Mouse (Mus musculus) liver, postnatal 0 days (tissue): ENCODE results near the gene Dhh. TPM values are rescaled to one million over a fixed set of nuclear protein-coding genes. Genes with fewer than 3 reads are reported as not detected.

ENCODE experiments used
- ATAC-seq: fragments of 200-750 bp; cut with Nextera tagmentation; 2 replicates; pipeline ENCODE4 v1.8.0; 2017; ENCODE audit warnings: mild to moderate bottlenecking, moderate library complexity
- DNase-seq: peaks from one replicate; pipeline ENCODE4 v3.0.0-alpha.2; 2016
- H3K27ac ChIP-seq: fragments of 300-500 bp; sonication (generic); 2 replicates; pipeline ENCODE4 v1.5.1; 2014; ENCODE audit warnings: antibody characterized with exemption, moderate library complexity, mild to moderate bottlenecking, low read depth
- H3K27me3 ChIP-seq: fragments of 300-500 bp; sonication (generic); 2 replicates; pipeline ENCODE4 v1.6.1; 2014; ENCODE audit warnings: low read length, control low read depth, mixed read lengths; ENCODE audit not compliant: insufficient read depth
- H3K36me3 ChIP-seq: fragments of 300-500 bp; sonication (generic); replicated peaks from 2 replicates; pipeline ENCODE4 v1.6.1; 2014; ENCODE audit warnings: mild to moderate bottlenecking, control low read depth, low read length, moderate library complexity, mixed read lengths; ENCODE audit not compliant: insufficient read depth
- H3K4me1 ChIP-seq: fragments of 300-500 bp; sonication (generic); 2 replicates; pipeline ENCODE4 v1.6.1; 2014; ENCODE audit warnings: antibody characterized with exemption, mild to moderate bottlenecking, control low read depth; ENCODE audit not compliant: insufficient read depth
- H3K4me2 ChIP-seq: fragments of 300-500 bp; sonication (generic); 2 replicates; pipeline ENCODE4 v1.6.1; 2014; ENCODE audit warnings: low read depth, mild to moderate bottlenecking, low read length, moderate library complexity, mixed read lengths
- H3K4me3 ChIP-seq: fragments of 300-500 bp; sonication (generic); 2 replicates; pipeline ENCODE4 v1.5.1; 2014; ENCODE audit warnings: low read depth, low read length
- H3K9ac ChIP-seq: fragments of 300-500 bp; sonication (generic); replicated peaks from 2 replicates; pipeline ENCODE4 v1.6.1; 2014; ENCODE audit warnings: mild to moderate bottlenecking, moderate library complexity
- H3K9me3 ChIP-seq: fragments of 300-500 bp; sonication (generic); 2 replicates; pipeline ENCODE4 v1.6.1; 2016; ENCODE audit warnings: mild to moderate bottlenecking, control low read depth, low read length, mixed read lengths
- CTCF ChIP-seq: sonication (generic); IDR thresholded peaks from 2 replicates; pipeline ENCODE4 v1.5.1; 2016; ENCODE audit warnings: antibody characterized with exemption, low read depth
- EP300 ChIP-seq: IDR thresholded peaks from 2 replicates; pipeline ENCODE4 v1.6.1; 2016; ENCODE audit warnings: antibody characterized with exemption, low read depth, mild to moderate bottlenecking
- WGBS: fragments of 180-500 bp; shearing (Covaris S2); extraction: QIAGEN DNeasy Blood & Tissue Kit; methylation state at CpG from one replicate; pipeline ENCODE4 v1.1.7; 2014; ENCODE audit not compliant: insufficient replicate concordance; 5-methylcytosine and 5-hydroxymethylcytosine counted together
- polyA plus RNA-seq: library from polyadenylated mRNA; unstranded; fragments of >200 nt; fragmentation: Nextera tagmentation; extraction: Ambion mirVana; gene quantifications from 2 replicates; pipeline ENCODE4 v1.2.1, GENCODE M21; 2015

Dhh gene
- polyA plus RNA-seq, 1 experiment from 2014 or later = not detected

DNA sequence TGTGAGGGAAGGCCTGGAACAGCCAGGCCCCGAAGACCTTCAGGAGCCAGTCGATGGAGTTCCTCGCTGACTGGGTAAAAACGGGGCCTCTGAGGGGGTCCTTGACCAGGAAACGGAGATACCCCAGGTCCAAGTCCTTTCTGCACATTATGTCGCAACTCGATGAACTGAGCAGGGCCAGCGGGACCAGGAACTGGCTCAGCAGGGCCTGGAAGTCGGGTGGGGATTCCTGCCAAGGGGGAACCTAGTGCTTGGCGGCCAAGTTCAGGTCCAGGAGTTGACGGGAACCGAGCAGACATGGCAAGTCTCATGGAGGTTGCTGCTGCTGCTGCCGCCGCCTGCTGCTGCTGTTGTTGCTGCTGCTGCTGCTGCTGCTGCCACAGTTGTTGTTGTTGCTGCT is 47.7 kb downstream of the Dhh start:
- Histone ChIP-seq H3K4me3 (no peak overlapping the region), H3K9me3 (no peaks in the 10 kb centered on the region), H3K9ac (no peak overlapping the region), H3K4me1 (no peaks in the 10 kb centered on the region), H3K36me3 (peaks cover 98% of the 10 kb centered on the region), H3K27me3 (no peaks in the 10 kb centered on the region), H3K4me2 (no peak overlapping the region), H3K27ac (no peak overlapping the region)
- ATAC-seq = no peak
- DNase-seq = no peak
- no peak for TF ChIP-seq CTCF
- TF ChIP-seq EP300 = no peak
- 84% methylated on average over 14 of the region's 14 CpGs for WGBS

DNA sequence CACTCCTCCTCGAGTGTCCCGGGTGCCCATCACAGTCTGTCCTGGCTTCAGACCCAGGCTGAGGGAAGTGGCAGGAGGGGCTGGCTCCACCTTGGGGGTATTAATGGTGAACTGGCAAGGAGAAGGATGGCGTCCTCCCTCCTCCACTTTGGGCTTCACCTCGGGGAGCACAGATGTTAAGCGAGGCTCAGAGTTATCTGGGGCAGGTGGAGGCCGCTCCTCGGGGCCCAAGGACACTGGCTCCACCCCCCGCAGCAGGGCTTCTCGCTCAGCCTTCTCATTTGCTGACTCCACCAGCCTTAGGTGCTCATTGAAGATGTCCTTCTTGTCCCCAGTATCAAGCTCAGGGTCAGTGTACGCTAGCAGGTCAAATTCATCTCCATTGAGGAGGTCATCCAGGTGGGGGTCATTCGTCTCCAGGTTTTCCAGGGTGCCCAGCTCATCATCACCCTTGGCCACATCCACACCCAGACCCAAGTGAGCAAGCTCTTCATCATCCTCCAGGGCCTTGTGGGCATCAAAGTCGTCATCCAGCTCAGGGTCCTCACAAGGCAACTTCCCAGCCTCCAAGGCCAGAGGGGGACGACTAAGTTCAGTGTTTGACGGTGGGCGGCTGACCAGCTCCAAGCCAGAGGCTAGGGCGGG is 48.3 kb downstream of the Dhh start:
- WGBS = 85% methylated on average over 16 of the region's 16 CpGs
- no peak for DNase-seq
- Histone ChIP-seq H3K9me3 (no peaks in the 10 kb centered on the region), H3K4me1 (no peaks in the 10 kb centered on the region), H3K4me3 (no peak overlapping the region), H3K27ac (no peak overlapping the region), H3K9ac (no peak overlapping the region), H3K36me3 (peaks cover 98% of the 10 kb centered on the region), H3K27me3 (no peaks in the 10 kb centered on the region), H3K4me2 (no peak overlapping the region)
- ATAC-seq = no peak
- no peak for TF ChIP-seq EP300
- no peak for TF ChIP-seq CTCF

DNA sequence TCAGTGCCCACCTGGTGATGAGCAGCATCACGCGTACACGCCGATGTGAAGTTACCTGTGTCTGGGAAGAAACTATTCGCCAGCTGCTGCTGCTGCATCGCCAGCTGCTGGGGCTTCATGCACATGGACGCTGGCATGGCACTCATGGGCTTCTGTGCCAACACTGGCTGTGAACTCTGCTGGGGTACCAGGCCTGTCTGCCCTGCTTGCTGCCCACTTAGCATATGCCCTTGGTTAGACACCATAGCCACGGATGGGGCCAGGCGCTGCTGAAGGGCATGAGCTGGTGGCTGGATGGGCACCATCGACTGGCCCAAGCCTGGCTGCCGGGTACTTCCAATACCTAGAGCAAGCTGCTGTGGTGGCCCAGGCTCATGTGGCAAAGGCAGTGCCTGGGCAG is 49.2 kb downstream of the Dhh start:
- H3K9me3 ChIP-seq = no peaks in the 10 kb centered on the region
- TF ChIP-seq EP300 = no peak
- no peak for DNase-seq
- H3K4me1 ChIP-seq = no peaks in the 10 kb centered on the region
- ATAC-seq = no peak
- H3K9ac ChIP-seq = no peak overlapping the region
- peaks cover 98% of the 10 kb centered on the region for H3K36me3 ChIP-seq
- no peak overlapping the region for H3K4me3 ChIP-seq
- no peak overlapping the region for H3K27ac ChIP-seq
- no peaks in the 10 kb centered on the region for H3K27me3 ChIP-seq
- no peak overlapping the region for H3K4me2 ChIP-seq
- 90% methylated on average over 10 of the region's 11 CpGs for WGBS

DNA sequence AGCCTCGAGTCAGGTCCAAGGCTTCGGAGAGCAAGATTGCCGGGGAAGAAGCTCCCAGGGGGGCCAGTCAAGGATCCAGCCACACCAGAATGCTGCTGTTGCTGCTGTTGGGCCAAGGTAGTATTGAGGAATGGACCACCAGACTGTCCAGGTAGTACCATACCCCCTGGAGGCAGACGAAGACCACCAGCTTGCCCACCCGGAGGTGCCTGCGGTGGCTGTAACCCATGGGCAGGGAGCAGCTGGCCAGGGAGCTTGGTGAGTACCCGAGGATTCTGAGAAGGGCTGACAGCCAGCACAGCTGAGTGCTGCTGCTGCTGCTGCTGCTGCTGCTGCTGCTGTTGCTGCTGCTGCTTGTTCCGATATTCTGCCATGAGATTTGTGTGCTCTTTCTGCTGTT is 52.2 kb downstream of the Dhh start:
- H3K9me3 ChIP-seq = no peaks in the 10 kb centered on the region
- DNase-seq = no peak
- H3K27me3 ChIP-seq = no peaks in the 10 kb centered on the region
- H3K9ac ChIP-seq = no peak overlapping the region
- no peaks in the 10 kb centered on the region for H3K4me1 ChIP-seq
- no peak overlapping the region for H3K4me3 ChIP-seq
- no peak for TF ChIP-seq EP300
- TF ChIP-seq CTCF = no peak
- 86% methylated on average over 8 of the region's 8 CpGs for WGBS
- H3K4me2 ChIP-seq = no peak overlapping the region
- ATAC-seq = no peak
- peaks cover 92% of the 10 kb centered on the region for H3K36me3 ChIP-seq
- no peak overlapping the region for H3K27ac ChIP-seq

DNA sequence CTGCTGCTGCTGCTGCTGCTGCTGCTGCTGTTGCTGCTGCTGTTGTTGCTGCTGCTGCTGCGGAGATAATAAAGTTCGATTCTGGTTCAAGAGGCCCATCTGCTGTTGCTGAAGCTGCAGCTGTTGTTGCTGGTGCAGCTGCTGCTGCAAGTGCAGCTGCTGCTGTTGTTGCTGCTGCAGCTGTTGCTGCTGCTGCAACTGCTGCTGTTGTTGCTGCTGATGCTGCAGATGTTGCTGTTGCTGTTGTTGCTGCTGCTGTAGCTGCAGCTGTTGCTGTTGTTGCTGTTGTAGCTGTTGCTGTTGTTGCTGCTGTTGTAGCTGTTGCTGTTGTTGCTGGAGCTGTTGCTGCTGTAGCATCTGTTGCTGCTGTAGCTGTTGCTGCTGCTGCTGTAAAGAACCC is 53.2 kb downstream of the Dhh start:
- Histone ChIP-seq H3K4me1 (no peaks in the 10 kb centered on the region), H3K9ac (no peak overlapping the region), H3K36me3 (peaks cover 92% of the 10 kb centered on the region)

DNA sequence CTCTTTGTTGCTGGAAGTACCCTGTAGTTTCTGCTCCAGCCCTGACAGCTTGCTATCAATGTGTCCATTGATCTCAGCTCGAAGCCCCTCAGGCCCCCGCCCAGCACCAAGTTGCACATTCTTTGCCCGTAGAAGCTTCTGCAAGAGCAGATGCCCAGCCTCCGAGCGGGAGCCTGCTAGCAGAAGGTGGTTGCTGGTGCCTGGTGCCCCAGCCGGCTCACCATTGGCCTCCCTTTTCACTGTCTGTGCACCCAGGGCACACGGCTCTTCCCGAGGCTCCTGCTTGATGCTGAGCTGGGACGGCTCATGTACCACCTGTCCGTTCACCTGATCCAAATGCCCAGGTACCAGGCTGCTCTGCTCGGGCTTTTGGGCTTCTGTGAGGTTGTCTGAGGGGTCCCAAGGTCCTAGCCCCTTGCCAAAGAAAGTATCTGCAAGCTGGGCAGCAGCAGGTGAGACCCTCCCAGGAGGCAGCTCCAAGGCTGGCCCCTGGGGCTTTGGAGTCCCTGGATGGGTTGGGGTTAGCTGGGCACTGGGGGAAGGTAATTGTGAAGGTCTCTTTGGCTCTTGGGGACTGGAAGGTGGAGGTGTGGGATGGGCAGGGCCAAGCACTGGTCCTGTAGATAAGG is 54.6 kb downstream of the Dhh start:
- H3K9me3 ChIP-seq = no peaks in the 10 kb centered on the region
- TF ChIP-seq CTCF (no peak), EP300 (no peak)
- no peaks in the 10 kb centered on the region for H3K4me1 ChIP-seq
- WGBS = 90% methylated on average over 11 of the region's 11 CpGs
- no peak overlapping the region for H3K4me2 ChIP-seq
- peaks cover 92% of the 10 kb centered on the region for H3K36me3 ChIP-seq
- no peak for ATAC-seq
- H3K27ac ChIP-seq = no peak overlapping the region
- no peak overlapping the region for H3K9ac ChIP-seq
- no peaks in the 10 kb centered on the region for H3K27me3 ChIP-seq
- no peak for DNase-seq
- no peak overlapping the region for H3K4me3 ChIP-seq

More for the DNA sequence above, 53.2 kb downstream of the Dhh start:
- Histone ChIP-seq H3K9me3 (no peaks in the 10 kb centered on the region), H3K4me3 (no peak overlapping the region), H3K27ac (no peak overlapping the region), H3K4me2 (no peak overlapping the region), H3K27me3 (no peaks in the 10 kb centered on the region)
- WGBS = 92% methylated on average over 2 of the region's 2 CpGs
- DNase-seq (no peak), ATAC-seq (no peak)
- TF ChIP-seq CTCF (no peak), EP300 (no peak)

Other genes starting within 250 kb of the Dhh start
- 4.7 and 9.2 TPM in 2 replicates for gene Ddx23, start 235.6 kb downstream of the Dhh start, polyA plus RNA-seq
- 0.94 and 1.2 TPM in 2 replicates for gene Rnd1, start 221.1 kb downstream of the Dhh start, polyA plus RNA-seq
- not detected in 2 replicates for gene Ccdc65, start 190.3 kb downstream of the Dhh start, polyA plus RNA-seq
- gene Fkbp11, start 170.3 kb downstream of the Dhh start, polyA plus RNA-seq = 58.5 and 62.4 TPM in 2 replicates
- gene Arf3, start 135.3 kb downstream of the Dhh start, polyA plus RNA-seq = 9.6 and 10.4 TPM in 2 replicates
- 0.04 and 0.08 TPM in 2 replicates for gene Wnt10b, start 120.4 kb downstream of the Dhh start, polyA plus RNA-seq
- gene Wnt1, start 108.7 kb downstream of the Dhh start, polyA plus RNA-seq = not detected in 2 replicates
- gene Ddn, start 89.0 kb downstream of the Dhh start, polyA plus RNA-seq = not detected in 2 replicates
- gene Prkag1, start 67.0 kb downstream of the Dhh start, polyA plus RNA-seq = 42.0 and 47.4 TPM in 2 replicates
- gene Kmt2d, start 27.3 kb downstream of the Dhh start, polyA plus RNA-seq = 3.0 and 3.6 TPM in 2 replicates
- 1.4 and 1.8 TPM in 2 replicates for gene Rhebl1, start 4.0 kb downstream of the Dhh start, polyA plus RNA-seq
- gene Lmbr1l, start 19.7 kb upstream of the Dhh start, polyA plus RNA-seq = 4.9 and 5.1 TPM in 2 replicates
- gene Tuba1b, start 36.0 kb upstream of the Dhh start, polyA plus RNA-seq = 389 and 423 TPM in 2 replicates
- not detected in 2 replicates for gene Gm49450, start 55.0 kb upstream of the Dhh start, polyA plus RNA-seq
- gene Tuba1a, start 55.2 kb upstream of the Dhh start, polyA plus RNA-seq = 28.1 and 28.7 TPM in 2 replicates
- gene Tuba1c, start 131.4 kb upstream of the Dhh start, polyA plus RNA-seq = 149 and 152 TPM in 2 replicates
- 0.53 and 0.85 TPM in 2 replicates for gene Prph, start 156.6 kb upstream of the Dhh start, polyA plus RNA-seq
- gene Troap, start 176.0 kb upstream of the Dhh start, polyA plus RNA-seq = 5.6 and 6.7 TPM in 2 replicates
- gene C1ql4, start 189.3 kb upstream of the Dhh start, polyA plus RNA-seq = 0.12 TPM in 1 of 2 replicates, not detected in the other
- gene Dnajc22, start 194.6 kb upstream of the Dhh start, polyA plus RNA-seq = 28.2 and 29.6 TPM in 2 replicates
- gene Spats2, start 227.4 kb upstream of the Dhh start, polyA plus RNA-seq = 4.0 and 4.7 TPM in 2 replicates